Mouse (Mus musculus) embryonic facial prominence, embryonic 11.5 days (tissue): ENCODE measurements around the gene Cfap45. TPM values are rescaled to one million over a fixed set of nuclear protein-coding genes. Genes with fewer than 3 reads are reported as not detected.

Source experiments
- ATAC-seq: fragments of 200-750 bp; cut with Nextera tagmentation; replicated peaks from 2 replicates; pipeline ENCODE4 v1.8.0; 2017; ENCODE audit warnings: low read depth; ENCODE audit not compliant: insufficient number of reproducible peaks, low FRiP score, low TSS enrichment
- DNase-seq: peaks from one replicate; pipeline ENCODE4 v3.0.0-alpha.2; 2015; ENCODE audit warnings: low spot score
- H3K27ac ChIP-seq: fragments of 300-500 bp; sonication (generic); replicated peaks from 2 replicates; pipeline ENCODE4 v1.5.1; 2014; ENCODE audit warnings: mild to moderate bottlenecking, low read depth, low read length, control low read depth
- H3K27me3 ChIP-seq: fragments of 300-500 bp; sonication (generic); 2 replicates; pipeline ENCODE4 v1.6.1; 2014; ENCODE audit warnings: mild to moderate bottlenecking, low read length, moderate library complexity, mixed read lengths; ENCODE audit not compliant: control insufficient read depth, insufficient read depth
- H3K36me3 ChIP-seq: fragments of 300-500 bp; sonication (generic); replicated peaks from 2 replicates; pipeline ENCODE4 v1.6.1; 2014; ENCODE audit warnings: low read depth, mild to moderate bottlenecking, low read length, moderate library complexity, mixed read lengths; ENCODE audit not compliant: control insufficient read depth, insufficient read depth
- H3K4me1 ChIP-seq: fragments of 300-500 bp; sonication (generic); 2 replicates; pipeline ENCODE4 v1.6.1; 2014; ENCODE audit warnings: low read length, mixed read lengths; ENCODE audit not compliant: control insufficient read depth, insufficient read depth
- H3K4me2 ChIP-seq: fragments of 300-500 bp; sonication (generic); 2 replicates; pipeline ENCODE4 v1.6.1; 2014; ENCODE audit warnings: low read depth, mild to moderate bottlenecking, control low read depth, low read length, moderate library complexity
- H3K4me3 ChIP-seq: fragments of 300-500 bp; sonication (generic); 2 replicates; pipeline ENCODE4 v1.5.1; 2014; ENCODE audit warnings: low read depth, low read length, control low read depth
- H3K9ac ChIP-seq: fragments of 300-500 bp; sonication (generic); replicated peaks from 2 replicates; pipeline ENCODE4 v1.6.1; 2014; ENCODE audit warnings: mild to moderate bottlenecking, control low read depth, low read length
- H3K9me3 ChIP-seq: fragments of 300-500 bp; sonication (generic); replicated peaks from 2 replicates; pipeline ENCODE4 v1.6.1; 2016; ENCODE audit warnings: mild to moderate bottlenecking, low read length, inconsistent platforms, mixed read lengths; ENCODE audit not compliant: control insufficient read depth
- WGBS: fragments of 180-500 bp; shearing (Covaris S2); extraction: QIAGEN DNeasy Blood & Tissue Kit; methylation state at CpG from one replicate; pipeline ENCODE4 v1.1.7; 2014; 5-methylcytosine and 5-hydroxymethylcytosine counted together
- polyA plus RNA-seq: library from polyadenylated mRNA; unstranded; fragments of >200 nt; fragmentation: Nextera tagmentation; extraction: Ambion mirVana; gene quantifications from 2 replicates; pipeline ENCODE4 v1.2.1, GENCODE M21; 2014

Cfap45 gene
- polyA plus RNA-seq, 1 experiment from 2014 or later: 0.65 TPM

DNA sequence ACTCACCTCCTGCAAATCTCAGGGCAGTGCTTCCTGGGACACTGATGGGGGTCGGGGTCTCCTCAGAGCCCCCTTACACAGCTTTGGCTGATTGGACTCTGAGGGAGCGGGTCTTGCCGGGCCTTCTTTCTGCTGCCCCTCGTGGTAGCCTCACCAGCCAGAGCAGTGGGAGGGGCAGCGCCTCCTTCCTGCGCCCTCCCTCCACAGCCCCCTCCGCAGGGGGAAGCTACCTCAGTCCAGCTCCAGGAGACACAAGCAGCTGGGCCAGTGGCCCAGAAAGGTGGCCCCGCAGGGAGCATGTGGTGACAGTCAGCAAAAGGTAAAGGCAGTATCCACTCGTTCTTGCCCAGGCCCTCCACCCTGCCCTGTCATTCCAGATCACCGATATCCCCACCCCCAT is 23.2 kb upstream of the Cfap45 start:
- no peaks in the 10 kb centered on the region for H3K9me3 ChIP-seq
- no peak overlapping the region for H3K4me3 ChIP-seq
- 81% methylated on average over 10 of the region's 10 CpGs for WGBS
- peaks cover 7% of the 10 kb centered on the region for H3K27me3 ChIP-seq
- no peak for ATAC-seq
- H3K27ac ChIP-seq: no peak overlapping the region
- DNase-seq: no peak
- no peak overlapping the region for H3K4me2 ChIP-seq
- no peak overlapping the region for H3K9ac ChIP-seq
- peaks cover 5% of the 10 kb centered on the region; the same call in 1 of the 2 replicates for H3K4me1 ChIP-seq
- peaks cover 12% of the 10 kb centered on the region for H3K36me3 ChIP-seq

DNA sequence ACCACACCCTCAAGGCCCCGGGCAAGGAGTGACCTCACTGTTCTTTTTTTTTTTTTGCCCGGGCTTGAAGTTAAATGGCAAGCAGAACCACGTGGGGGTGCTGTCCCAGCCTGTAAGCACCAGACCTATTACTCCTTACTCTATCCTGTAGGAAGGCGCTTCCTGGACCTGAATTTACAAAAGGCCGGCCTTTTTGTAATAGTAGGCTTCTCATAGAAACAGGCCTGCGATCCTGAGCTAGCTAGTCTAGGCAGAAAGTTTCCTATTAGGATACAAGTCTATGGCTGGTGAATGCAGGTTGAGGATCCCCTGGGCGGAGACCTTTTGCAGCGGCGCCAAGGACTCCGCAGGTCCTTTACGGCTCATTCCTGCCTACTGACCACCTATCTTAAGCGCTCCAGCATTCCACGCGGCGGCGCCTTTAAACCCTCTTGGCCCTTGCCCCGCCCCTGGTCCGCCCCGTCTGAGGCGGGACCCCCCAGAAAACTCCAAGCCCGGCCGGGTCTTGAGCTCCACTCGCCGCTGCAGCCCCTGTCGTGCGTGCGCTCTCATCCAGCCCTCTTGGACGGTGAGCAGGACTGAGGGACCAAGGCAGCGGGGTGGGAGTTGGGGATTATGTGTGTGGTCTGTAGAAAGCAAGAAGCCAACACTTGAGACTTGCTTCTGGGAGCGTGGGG is 20.7 kb upstream of the Cfap45 start, which contains the start of gene Tagln2:
Gene Tagln2, plus strand, starts transcription at position 283 of the 677 bp plus-strand sequence.
- peaks cover 7% of the 10 kb centered on the region for H3K27me3 ChIP-seq
- H3K27ac ChIP-seq: 0 out of 2 replicates have a peak within 1 kb of the TSS, but pooled peaks have one; percentile 2
- WGBS: 1% methylated on average over 30 of the region's 30 CpGs
- DNase-seq: peak; percentile 79
- H3K4me3 ChIP-seq: peak within 1 kb of the TSS; percentile 44
- peaks cover 7% of the 10 kb centered on the region; the same call in 1 of the 2 replicates for H3K4me1 ChIP-seq
- H3K4me2 ChIP-seq: peak within 1 kb of the TSS; percentile 78
- peak within 1 kb of the TSS; percentile 50 for H3K9ac ChIP-seq
- peaks cover 8% of the 10 kb centered on the region for H3K36me3 ChIP-seq
- ATAC-seq: peak; percentile 39
- H3K9me3 ChIP-seq: no peaks in the 10 kb centered on the region

DNA sequence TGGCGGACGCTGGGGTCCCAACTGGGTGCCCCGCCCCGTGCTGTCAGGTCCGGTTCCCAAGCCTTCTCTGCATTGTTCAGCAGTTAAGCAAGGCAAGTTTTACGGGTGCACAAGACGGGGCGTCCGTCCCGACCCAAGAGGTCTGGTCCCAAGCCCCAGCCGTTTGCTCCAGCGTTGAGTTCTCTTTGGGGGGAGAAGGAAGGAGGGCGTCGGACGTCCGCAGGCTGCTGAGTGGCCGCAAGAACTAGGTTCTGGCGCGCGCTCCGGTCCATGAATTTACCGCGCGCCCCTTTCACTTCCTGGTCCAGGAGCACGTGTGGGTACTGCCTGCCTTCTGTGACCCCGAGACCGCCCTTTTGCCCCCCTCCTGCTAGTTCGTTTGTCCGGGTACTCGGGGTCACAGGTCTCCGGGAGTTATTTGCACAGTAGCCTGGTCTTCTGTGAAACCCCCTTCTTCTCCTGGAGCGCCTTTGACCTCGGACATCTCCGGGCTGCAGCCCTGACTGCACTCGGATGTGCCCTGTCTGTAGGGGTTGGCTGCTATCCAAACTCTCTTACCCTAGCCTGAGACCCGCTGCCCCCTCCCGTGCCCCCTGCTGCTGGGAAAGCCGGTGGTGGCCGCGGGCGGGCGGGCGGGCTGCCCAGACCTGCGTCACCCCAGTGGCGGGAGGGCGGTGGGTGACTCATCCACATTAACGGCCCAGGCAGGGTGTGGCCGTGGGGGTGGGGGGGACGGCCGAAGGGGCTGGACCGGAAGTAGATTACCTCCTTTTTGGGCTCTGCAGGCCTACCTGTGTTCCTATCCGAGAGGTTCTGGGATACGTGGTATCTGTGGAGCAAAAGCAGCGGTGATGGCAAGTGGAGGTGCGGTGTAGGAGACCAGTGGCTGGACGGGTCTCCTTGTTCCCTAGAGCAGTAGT is 19.9 kb upstream of the Cfap45 start:
- Histone ChIP-seq H3K4me3 (peak overlapping the region; percentile 44), H3K27me3 (peaks cover 7% of the 10 kb centered on the region), H3K4me2 (peak overlapping the region; percentile 78), H3K4me1 (peaks cover 7% of the 10 kb centered on the region; the same call in 1 of the 2 replicates), H3K27ac (0 out of 2 replicates have a peak overlapping the region, but pooled peaks have one; percentile 2), H3K9me3 (no peaks in the 10 kb centered on the region), H3K9ac (peak overlapping the region; percentile 50), H3K36me3 (peaks cover 8% of the 10 kb centered on the region)
- under 1% methylated on average over 56 of the region's 56 CpGs for WGBS
- DNase-seq: no peak
- ATAC-seq: 0 out of 2 replicates have a peak, but pooled peaks have one; percentile 10

DNA sequence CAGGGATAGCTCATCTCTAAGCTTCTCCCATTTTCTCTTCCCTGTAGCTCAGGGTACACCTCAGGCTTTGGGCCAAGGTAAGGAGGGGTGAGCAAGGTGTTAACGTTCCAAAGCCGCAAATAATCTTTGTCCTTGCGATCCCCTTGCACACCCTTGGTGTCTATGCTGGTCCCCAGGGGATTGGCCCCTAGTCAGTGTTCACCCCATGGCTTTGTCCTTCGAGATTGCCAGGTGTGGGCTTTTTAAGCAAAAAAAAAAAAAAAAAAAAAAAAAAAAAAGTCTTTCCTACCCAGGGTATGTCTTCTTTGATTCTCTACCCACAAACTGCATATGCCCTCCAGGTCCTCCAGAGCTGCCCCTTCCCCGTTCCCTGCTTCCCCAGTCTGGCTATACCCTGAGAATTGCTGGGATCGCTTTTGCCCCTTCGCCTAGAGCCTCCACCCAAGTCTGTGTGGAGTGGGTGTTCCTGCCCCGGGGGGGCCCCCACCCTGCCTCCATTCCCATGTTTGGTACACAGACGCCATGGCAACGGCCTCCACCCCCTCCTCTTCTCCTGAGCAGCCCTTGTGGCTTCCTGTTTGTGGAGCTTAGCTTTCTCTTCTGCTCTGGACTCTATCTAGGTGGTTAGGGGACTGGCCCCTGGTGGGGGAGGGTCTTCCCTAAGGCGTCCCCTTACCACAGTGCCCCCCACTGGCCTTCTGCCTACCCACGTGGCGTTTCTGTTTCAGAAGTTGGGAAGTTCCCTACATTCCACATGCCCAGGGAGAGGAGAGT is 19.0 kb upstream of the Cfap45 start:
- Histone ChIP-seq H3K9me3 (no peaks in the 10 kb centered on the region), H3K4me2 (peak overlapping the region; percentile 78), H3K27ac (no peak overlapping the region), H3K36me3 (peaks cover 5% of the 10 kb centered on the region), H3K4me3 (peak overlapping the region; percentile 44; the same call in 1 of the 2 replicates), H3K27me3 (peaks cover 7% of the 10 kb centered on the region), H3K9ac (peak overlapping the region; percentile 50), H3K4me1 (peaks cover 7% of the 10 kb centered on the region; the same call in 1 of the 2 replicates)
- no peak for DNase-seq
- no peak for ATAC-seq
- 30% methylated on average over 13 of the region's 13 CpGs for WGBS

DNA sequence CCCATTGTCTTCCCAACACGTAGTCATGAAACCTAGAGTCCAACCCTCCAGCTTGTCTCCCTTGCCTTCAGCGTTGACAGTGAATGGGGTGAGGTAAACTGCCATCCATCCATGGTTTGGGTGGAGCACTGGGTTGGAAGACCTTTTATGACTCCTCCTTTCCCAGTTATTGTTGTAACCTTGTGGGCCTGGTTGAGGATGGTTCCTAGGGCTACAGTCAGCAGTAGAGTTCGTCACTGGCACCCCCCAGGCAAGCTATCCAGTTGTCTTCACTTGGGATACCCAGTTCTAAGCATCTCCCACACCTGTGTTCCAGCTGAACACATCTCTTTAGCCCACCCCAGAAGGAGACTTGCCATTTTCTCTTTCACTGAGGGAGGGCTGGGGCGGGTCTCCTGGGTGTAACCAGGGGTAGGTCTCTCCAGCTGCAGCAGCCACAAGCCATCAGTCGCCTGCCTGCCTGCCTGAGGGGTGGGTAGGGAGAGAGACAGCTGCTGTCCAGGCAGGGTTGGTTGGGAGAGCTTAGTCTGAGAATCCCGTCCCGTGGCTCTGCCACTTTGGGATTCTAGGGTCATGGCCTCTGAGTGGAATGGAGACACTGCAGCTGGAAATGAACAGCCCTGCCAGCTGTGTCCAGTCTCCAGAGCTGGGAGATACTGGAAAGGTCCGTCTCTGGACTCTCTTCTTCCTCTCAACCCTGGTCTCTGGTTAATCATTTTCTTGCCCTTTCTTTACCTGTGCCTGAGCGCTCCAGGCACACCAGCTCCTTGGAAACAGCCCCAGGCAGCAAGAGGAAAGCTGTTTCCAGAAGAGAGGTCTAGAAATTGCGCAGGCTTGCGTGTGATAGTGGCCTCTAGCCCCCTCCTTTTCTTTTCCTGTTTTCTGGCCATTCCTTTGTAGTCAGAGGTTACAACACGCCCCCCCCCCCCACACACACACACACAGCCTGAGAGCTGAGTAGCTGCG is 18.2 kb upstream of the Cfap45 start:
- Histone ChIP-seq H3K4me2 (peak overlapping the region; percentile 16), H3K9me3 (no peaks in the 10 kb centered on the region), H3K27ac (no peak overlapping the region), H3K27me3 (peaks cover 7% of the 10 kb centered on the region), H3K36me3 (no peaks in the 10 kb centered on the region), H3K9ac (no peak overlapping the region), H3K4me1 (peaks cover 7% of the 10 kb centered on the region; the same call in 1 of the 2 replicates), H3K4me3 (no peak overlapping the region)
- DNase-seq (no peak), ATAC-seq (no peak)
- 34% methylated on average over 12 of the region's 13 CpGs for WGBS

- Histone ChIP-seq H3K4me2 (no peak overlapping the region), H3K9ac (no peak overlapping the region), H3K27ac (no peak overlapping the region), H3K27me3 (peaks cover 7% of the 10 kb centered on the region), H3K36me3 (no peaks in the 10 kb centered on the region), H3K4me1 (peaks cover 7% of the 10 kb centered on the region; the same call in 1 of the 2 replicates), H3K9me3 (no peaks in the 10 kb centered on the region), H3K4me3 (no peak overlapping the region)
- DNase-seq (no peak), ATAC-seq (no peak)
- 39% methylated on average over 14 of the region's 14 CpGs for WGBS
Observed at GRCm38 (mm10) chr1:172503111-172503997, 17.2 kb upstream of the Cfap45 start.
